Mouse (Mus musculus) hindbrain, embryonic 10.5 days (tissue): ENCODE data around the gene Mks1. TPM values are rescaled to one million over a fixed set of nuclear protein-coding genes. Genes with fewer than 3 reads are reported as not detected.
"Not testable (repeated sequence)": the region's sequence is repeated elsewhere in the genome, so short reads cannot be mapped to it uniquely, and the experiment has no call there.

Experiments used
- DNase-seq: peaks from one replicate; pipeline ENCODE4 v3.0.0-alpha.2; 2017; ENCODE audit warnings: low spot score
- H3K27ac ChIP-seq: fragments of 300-500 bp; sonication (generic); 2 replicates; pipeline ENCODE4 v1.5.1; 2016; ENCODE audit warnings: mild to moderate bottlenecking, moderate library complexity
- H3K27me3 ChIP-seq: fragments of 300-500 bp; sonication (generic); 2 replicates; pipeline ENCODE4 v1.6.1; 2016; ENCODE audit warnings: mild to moderate bottlenecking; ENCODE audit not compliant: poor library complexity, insufficient read depth, severe bottlenecking
- H3K36me3 ChIP-seq: fragments of 300-500 bp; sonication (generic); 2 replicates; pipeline ENCODE4 v1.6.1; 2016; ENCODE audit warnings: mild to moderate bottlenecking, moderate library complexity
- H3K4me1 ChIP-seq: fragments of 300-500 bp; sonication (generic); replicated peaks from 2 replicates; pipeline ENCODE4 v1.6.1; 2016; ENCODE audit warnings: mild to moderate bottlenecking
- H3K4me3 ChIP-seq: fragments of 300-500 bp; sonication (generic); 2 replicates; pipeline ENCODE4 v1.5.1; 2016; ENCODE audit warnings: mild to moderate bottlenecking, moderate library complexity
- H3K9me3 ChIP-seq: fragments of 300-500 bp; sonication (generic); 2 replicates; pipeline ENCODE4 v1.6.1; 2016; ENCODE audit warnings: mild to moderate bottlenecking, moderate library complexity
- WGBS: fragments of 180-500 bp; shearing (Covaris S2); methylation state at CpG from one replicate; pipeline ENCODE4 v1.1.7; 2016; 5-methylcytosine and 5-hydroxymethylcytosine counted together
- polyA plus RNA-seq: library from polyadenylated mRNA; unstranded; fragments of >200 nt; fragmentation: Nextera tagmentation; extraction: Ambion mirVana; gene quantifications from 2 replicates; pipeline ENCODE4 v1.2.1, GENCODE M21; 2016

Gene Mks1
- polyA plus RNA-seq, 1 experiment from 2014 or later = 17.2 TPM

DNA sequence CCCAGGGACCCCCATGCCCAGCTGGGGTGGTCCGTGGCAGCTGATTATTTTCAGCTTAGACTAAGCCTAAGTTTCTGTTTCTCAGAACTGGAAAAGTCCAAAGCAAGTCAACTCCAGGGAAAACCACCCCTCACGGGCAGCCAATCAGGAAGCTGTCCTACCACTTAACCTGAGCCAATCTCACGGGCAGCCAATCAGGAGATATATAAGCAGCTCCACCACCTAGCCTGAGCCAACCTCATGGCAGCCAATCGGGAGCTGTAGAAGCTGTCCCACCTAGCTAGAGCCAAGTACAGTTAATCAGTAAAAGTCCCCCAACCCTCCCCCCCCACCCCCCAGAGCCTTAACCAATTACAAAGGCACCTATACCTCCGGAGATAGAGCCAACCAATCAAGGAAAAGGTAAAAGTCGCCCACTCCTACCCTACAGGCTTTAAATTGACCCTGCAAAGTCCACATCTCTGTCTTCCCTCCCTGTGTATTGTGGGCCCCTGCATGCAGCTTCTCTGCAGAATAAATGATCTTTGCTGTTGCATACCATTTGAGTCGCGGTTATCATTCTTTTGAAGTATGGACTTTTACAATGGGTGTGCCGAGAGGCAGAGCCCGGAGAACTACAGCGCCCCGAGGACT is 5.9 kb upstream of the Mks1 start:
- Histone ChIP-seq H3K36me3 (no peaks in the 10 kb centered on the region), H3K4me1 (no peaks in the 10 kb centered on the region), H3K9me3 (no peaks in the 10 kb centered on the region), H3K27ac (no peak overlapping the region), H3K27me3 (no peaks in the 10 kb centered on the region), H3K4me3 (no peak overlapping the region)
- DNase-seq = no peak
- WGBS = 85% methylated on average over 12 of the region's 12 CpGs

DNA sequence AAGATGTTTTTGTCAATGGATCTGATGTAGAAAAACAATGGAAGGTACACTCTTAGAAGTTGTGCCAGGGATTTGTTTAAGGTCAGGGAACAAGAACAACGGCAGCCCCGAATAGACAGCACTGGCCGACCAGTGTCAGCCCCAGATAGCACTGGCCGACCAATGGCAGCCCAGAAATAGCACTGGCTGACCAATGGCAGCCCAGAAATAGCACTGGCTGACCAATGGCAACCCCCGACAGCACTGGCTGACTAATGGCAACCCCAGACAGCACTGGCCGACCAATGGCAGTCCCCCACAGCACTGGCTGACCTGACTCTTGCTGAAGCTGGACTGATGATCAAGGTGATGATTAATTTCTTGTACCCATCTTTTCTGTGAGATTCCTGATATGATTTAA is 5.1 kb upstream of the Mks1 start:
- no peak overlapping the region for H3K4me3 ChIP-seq
- DNase-seq = peak; percentile 7
- no peaks in the 10 kb centered on the region for H3K36me3 ChIP-seq
- no peak overlapping the region for H3K27ac ChIP-seq
- no peaks in the 10 kb centered on the region for H3K9me3 ChIP-seq
- H3K27me3 ChIP-seq = no peaks in the 10 kb centered on the region
- peaks cover 4% of the 10 kb centered on the region for H3K4me1 ChIP-seq
- WGBS = 83% methylated on average over 6 of the region's 6 CpGs

DNA sequence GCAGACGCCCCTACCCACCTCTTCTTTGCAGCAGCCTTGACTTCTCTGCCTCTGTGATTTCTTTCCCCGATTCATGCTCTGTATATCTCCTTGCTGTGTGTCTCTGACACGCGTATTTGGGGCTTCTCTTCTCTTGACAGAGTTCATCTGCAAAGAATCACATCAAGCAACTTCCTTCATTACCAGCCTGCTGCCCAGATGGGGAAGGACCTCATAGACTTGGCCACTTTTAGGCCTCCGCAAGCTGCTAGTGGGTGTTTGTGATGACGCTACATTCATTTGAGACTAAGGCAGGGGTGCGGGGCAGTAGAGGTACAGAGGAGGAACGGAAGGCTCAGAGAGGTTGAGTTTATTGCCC is 561 bp downstream of the Mks1 start:
- no peak for DNase-seq
- H3K4me3 ChIP-seq = peak overlapping the region; percentile 60
- 40% methylated on average over 8 of the region's 8 CpGs for WGBS
- H3K4me1 ChIP-seq = peaks cover 14% of the 10 kb centered on the region
- H3K36me3 ChIP-seq = peaks cover 30% of the 10 kb centered on the region
- no peaks in the 10 kb centered on the region for H3K9me3 ChIP-seq
- H3K27ac ChIP-seq = peak overlapping the region; percentile 87
- H3K27me3 ChIP-seq = no peaks in the 10 kb centered on the region

GRCm38 (mm10) chr11:87854550-87854949 is 1.5 kb downstream of the Mks1 start:
- Histone ChIP-seq H3K4me3 (no peak overlapping the region), H3K27ac (no peak overlapping the region), H3K9me3 (no peaks in the 10 kb centered on the region), H3K4me1 (peaks cover 14% of the 10 kb centered on the region), H3K36me3 (peaks cover 36% of the 10 kb centered on the region), H3K27me3 (no peaks in the 10 kb centered on the region)
- DNase-seq = no peak
- 89% methylated on average over 7 of the region's 7 CpGs for WGBS

DNA sequence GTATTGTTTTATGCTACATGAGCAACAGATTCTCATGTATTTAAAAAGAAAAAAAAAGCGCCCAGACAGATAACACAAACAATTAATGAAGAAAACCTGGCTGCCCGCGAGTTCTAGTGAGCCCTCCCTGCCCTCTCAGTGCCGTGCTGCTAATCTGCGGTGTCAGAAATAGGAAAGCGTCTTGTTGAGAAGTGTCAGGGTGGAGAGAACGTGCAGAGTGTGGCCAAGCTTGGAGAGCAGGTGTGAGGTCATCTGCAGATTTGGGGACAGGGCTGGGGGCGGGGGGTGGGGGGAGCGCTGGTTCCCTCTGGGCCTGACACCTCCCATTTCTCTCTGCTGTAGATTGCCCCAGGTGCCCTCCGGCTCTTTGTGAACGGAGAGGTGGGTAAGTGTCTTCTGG is 6.3 kb downstream of the Mks1 start:
- WGBS = 90% methylated on average over 11 of the region's 11 CpGs
- Histone ChIP-seq H3K27ac (no peak overlapping the region), H3K4me1 (peaks cover 11% of the 10 kb centered on the region), H3K27me3 (no peaks in the 10 kb centered on the region), H3K36me3 (peaks cover 80% of the 10 kb centered on the region), H3K4me3 (no peak overlapping the region), H3K9me3 (no peaks in the 10 kb centered on the region)
- DNase-seq = no peak

- Histone ChIP-seq H3K27me3 (no peaks in the 10 kb centered on the region), H3K36me3 (peaks cover 81% of the 10 kb centered on the region), H3K27ac (no peak overlapping the region), H3K9me3 (no peaks in the 10 kb centered on the region), H3K4me3 (no peak overlapping the region), H3K4me1 (peaks cover 11% of the 10 kb centered on the region)
- 62% methylated on average over 9 of the region's 9 CpGs for WGBS
- no peak for DNase-seq
Observed at GRCm38 (mm10) chr11:87860426-87860825, 7.4 kb downstream of the Mks1 start.

- no peak overlapping the region for H3K27ac ChIP-seq
- 91% methylated on average over 13 of the region's 13 CpGs for WGBS
- no peaks in the 10 kb centered on the region for H3K9me3 ChIP-seq
- H3K4me3 ChIP-seq = no peak overlapping the region
- H3K4me1 ChIP-seq = peaks cover 11% of the 10 kb centered on the region
- peaks cover 59% of the 10 kb centered on the region for H3K36me3 ChIP-seq
- H3K27me3 ChIP-seq = no peaks in the 10 kb centered on the region
- DNase-seq = no peak
Observed at GRCm38 (mm10) chr11:87862805-87863204, 9.8 kb downstream of the Mks1 start.

- 77% methylated on average over 1 of the region's 2 CpGs for WGBS
- DNase-seq, H3K9me3 ChIP-seq, H3K27ac ChIP-seq, H3K4me1 ChIP-seq, H3K27me3 ChIP-seq, H3K4me3 ChIP-seq: not testable (repeated sequence)
- H3K36me3 ChIP-seq = peaks cover 22% of the 10 kb centered on the region
Observed at GRCm38 (mm10) chr11:87866891-87867290, 13.9 kb downstream of the Mks1 start.

- H3K4me1 ChIP-seq = 0 out of 2 replicates have a peak, but pooled peaks cover 5% of the 10 kb centered on the region
- no peaks in the 10 kb centered on the region for H3K36me3 ChIP-seq
- H3K4me3 ChIP-seq = no peak overlapping the region
- DNase-seq = no peak
- no peaks in the 10 kb centered on the region for H3K9me3 ChIP-seq
- WGBS = 66% methylated on average over 2 of the region's 2 CpGs
- no peaks in the 10 kb centered on the region for H3K27me3 ChIP-seq
- no peak overlapping the region for H3K27ac ChIP-seq
Observed at GRCm38 (mm10) chr11:87870096-87870495, 17.1 kb downstream of the Mks1 start.

DNA sequence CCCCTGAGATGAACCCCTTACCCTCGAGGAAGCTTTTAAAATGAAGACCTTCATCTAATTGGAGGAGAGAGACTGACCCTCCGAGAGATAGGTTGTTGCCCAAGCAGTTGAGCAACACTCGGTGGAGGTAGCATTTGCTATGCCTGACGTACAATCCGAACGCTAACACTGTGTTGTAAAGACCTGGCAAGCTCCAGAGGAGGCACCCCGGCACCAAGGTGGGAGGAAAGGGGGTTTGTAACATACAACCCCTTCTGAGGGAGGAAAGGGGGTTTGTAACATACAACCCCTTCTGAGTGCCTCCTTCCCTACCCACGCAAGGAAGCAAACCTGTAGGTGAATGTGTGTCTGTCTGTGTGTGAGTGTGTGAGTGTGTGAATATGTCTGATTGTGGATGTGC is 18.8 kb downstream of the Mks1 start:
- Histone ChIP-seq H3K27ac (no peak overlapping the region), H3K9me3 (no peaks in the 10 kb centered on the region), H3K4me1 (0 out of 2 replicates have a peak, but pooled peaks cover 5% of the 10 kb centered on the region), H3K4me3 (no peak overlapping the region), H3K36me3 (no peaks in the 10 kb centered on the region), H3K27me3 (no peaks in the 10 kb centered on the region)
- 68% methylated on average over 8 of the region's 8 CpGs for WGBS
- DNase-seq = no peak

DNA sequence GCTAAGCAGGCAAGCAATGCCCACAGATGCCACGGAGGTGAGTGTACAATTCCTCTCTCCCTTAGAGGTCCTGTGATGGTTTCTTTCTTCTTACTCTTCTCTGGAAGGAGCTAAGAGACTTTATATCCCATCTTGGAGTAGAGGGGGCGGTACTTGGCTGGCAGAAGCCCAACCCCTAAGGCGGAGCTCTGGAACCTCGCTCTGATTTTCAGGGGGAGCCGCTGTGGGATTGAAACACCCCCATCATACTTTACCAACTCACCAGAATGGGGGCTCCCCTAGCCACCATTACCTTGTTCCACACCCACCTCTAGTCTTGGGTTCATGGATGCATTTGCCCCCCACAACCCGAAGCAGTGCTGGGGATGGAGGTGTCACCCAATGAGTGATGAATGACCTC is 22.4 kb downstream of the Mks1 start, which contains the start of gene Epx:
Gene Epx, minus strand, starts transcription at position 101 of the 400 bp plus-strand sequence.
- Histone ChIP-seq H3K9me3 (no peaks in the 10 kb centered on the region), H3K27ac (0 out of 2 replicates have a peak within 1 kb of the TSS, but pooled peaks have one; percentile 23)
- WGBS = 82% methylated on average over 6 of the region's 6 CpGs

DNA sequence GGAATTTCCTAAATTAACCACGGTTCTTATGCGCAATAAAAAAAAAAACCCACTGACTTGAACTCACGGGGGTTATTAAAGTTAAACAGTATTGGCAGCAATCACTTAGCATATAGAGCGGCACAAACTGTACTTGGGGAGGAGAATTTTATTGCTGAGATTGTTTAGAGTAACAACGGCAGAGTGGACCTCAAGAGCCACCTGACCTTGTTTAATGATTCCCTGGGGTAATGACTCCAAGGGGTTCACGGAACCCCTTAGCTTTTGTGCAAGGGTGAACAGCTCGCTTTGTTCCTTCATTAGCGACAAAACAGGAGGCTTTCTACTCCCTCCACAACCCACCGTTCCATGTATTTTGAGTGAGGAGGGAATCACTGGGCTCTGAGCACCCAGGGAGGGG is 26.8 kb downstream of the Mks1 start:
- Histone ChIP-seq H3K27ac (no peak overlapping the region), H3K36me3 (no peaks in the 10 kb centered on the region), H3K9me3 (no peaks in the 10 kb centered on the region), H3K4me1 (no peaks in the 10 kb centered on the region), H3K27me3 (no peaks in the 10 kb centered on the region), H3K4me3 (no peak overlapping the region)
- no peak for DNase-seq
- 83% methylated on average over 9 of the region's 9 CpGs for WGBS

More for the DNA sequence above, 22.4 kb downstream of the Mks1 start, which contains the start of gene Epx:
- Histone ChIP-seq H3K4me3 (no peak within 1 kb of the TSS), H3K4me1 (0 out of 2 replicates have a peak, but pooled peaks cover 5% of the 10 kb centered on the region), H3K36me3 (no peaks in the 10 kb centered on the region), H3K27me3 (no peaks in the 10 kb centered on the region)
- DNase-seq = no peak

DNA sequence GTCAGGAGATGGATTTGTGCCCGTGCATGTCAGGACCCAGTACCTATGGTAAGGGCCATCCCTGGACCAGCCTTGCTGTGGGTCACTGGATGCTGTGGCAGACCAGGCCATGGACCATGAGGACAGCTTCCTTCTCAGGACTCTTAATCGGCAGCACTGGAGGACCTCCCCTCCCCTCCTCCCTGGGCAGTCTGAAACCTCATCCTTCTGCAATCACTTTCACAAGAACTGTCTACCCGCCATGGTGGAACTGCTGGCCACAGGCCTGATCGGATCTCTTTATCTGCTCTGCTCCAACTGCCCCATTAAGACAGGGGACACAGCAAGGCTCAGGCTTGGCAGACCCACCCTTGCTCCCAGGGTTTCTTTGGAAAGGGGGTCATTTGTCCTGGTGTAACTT is 28.7 kb downstream of the Mks1 start:
- Histone ChIP-seq H3K27ac (no peak overlapping the region), H3K4me3 (no peak overlapping the region), H3K9me3 (no peaks in the 10 kb centered on the region), H3K27me3 (no peaks in the 10 kb centered on the region), H3K36me3 (no peaks in the 10 kb centered on the region), H3K4me1 (no peaks in the 10 kb centered on the region)
- DNase-seq = no peak
- WGBS = 81% methylated on average over 4 of the region's 4 CpGs

DNA sequence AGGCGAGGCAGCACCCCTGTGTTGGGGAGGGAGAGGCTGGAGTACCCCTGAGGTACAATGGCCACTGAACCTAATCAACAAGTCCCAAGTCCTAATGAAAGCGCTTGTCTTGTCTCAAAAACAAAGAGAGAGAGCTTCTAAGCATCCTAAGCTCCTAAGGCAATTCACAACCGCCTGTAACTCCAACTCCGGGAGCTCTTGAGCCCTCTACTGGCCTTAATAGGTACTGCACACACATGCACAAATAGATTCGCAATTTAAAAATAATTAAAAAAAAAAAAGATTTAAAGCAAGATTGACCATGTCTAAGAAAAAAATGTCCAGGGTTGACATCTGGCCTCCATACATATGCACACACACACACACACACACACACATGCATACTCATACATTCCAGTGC is 30.5 kb downstream of the Mks1 start:
- peak; percentile 14 for DNase-seq
- Histone ChIP-seq H3K36me3 (no peaks in the 10 kb centered on the region), H3K4me3 (no peak overlapping the region), H3K27ac (no peak overlapping the region), H3K27me3 (no peaks in the 10 kb centered on the region), H3K9me3 (no peaks in the 10 kb centered on the region), H3K4me1 (no peaks in the 10 kb centered on the region)
- 40% methylated on average over 5 of the region's 5 CpGs for WGBS
